Mouse (Mus musculus) C2C12 (cell line): Measurements from ENCODE around the gene Dhx35.

Experiments used
- CEBPB ChIP-seq: IDR thresholded peaks from one replicate; pipeline ENCODE4 v1.6.1; 2011; ENCODE audit warnings: low read depth, mild to moderate bottlenecking, control low read depth, moderate library complexity
- CTCF ChIP-seq: IDR thresholded peaks from one replicate; pipeline ENCODE4 v1.5.1; 2011; ENCODE audit not compliant: control insufficient read depth, insufficient read depth, insufficient read length
- MYOG ChIP-seq: IDR thresholded peaks from one replicate; pipeline ENCODE4 v1.6.1; 2011; ENCODE audit not compliant: control insufficient read depth, insufficient read length; ENCODE audit errors: extremely low read depth

- TF ChIP-seq CTCF (no peak), CEBPB (no peak), MYOG (no peak)
These were observed 1.3 kb downstream of the Dhx35 start for GRCm38 (mm10) chr2:158795875-158796274.
